Mouse (Mus musculus) heart, adult 11 months (tissue): Measurements from ENCODE around the gene Aoc3.

Source experiments
- DNase-seq: peaks from one replicate; pipeline ENCODE4 v3.0.0; 2022

Aoc3 gene

GRCm38 (mm10) chr11:101330371-101330924 lies at the start of gene Aoc3:
Aoc3 (plus strand) TSS chr11:101330605.
- peak; percentile 97 for DNase-seq

GRCm38 (mm10) chr11:101280837-101281236 lies 49.6 kb upstream of the Aoc3 start:
- DNase-seq, result no peak

- DNase-seq, result no peak
Observed at GRCm38 (mm10) chr11:101282896-101283295, 47.5 kb upstream of the Aoc3 start.

- DNase-seq, result no peak
Observed at GRCm38 (mm10) chr11:101283805-101284204, 46.6 kb upstream of the Aoc3 start.

GRCm38 (mm10) chr11:101287306-101287705 lies 43.1 kb upstream of the Aoc3 start:
- DNase-seq, result peak; percentile 97

- no peak for DNase-seq
Observed at GRCm38 (mm10) chr11:101291231-101291630, 39.2 kb upstream of the Aoc3 start.

- DNase-seq, result peak; percentile 83
Observed at GRCm38 (mm10) chr11:101295191-101295590, 35.2 kb upstream of the Aoc3 start.

GRCm38 (mm10) chr11:101300881-101301280 lies 29.5 kb upstream of the Aoc3 start:
- no peak for DNase-seq

GRCm38 (mm10) chr11:101301299-101302003 lies 29.0 kb upstream of the Aoc3 start:
- no peak for DNase-seq

GRCm38 (mm10) chr11:101302004-101302798 lies 28.2 kb upstream of the Aoc3 start, which contains the start of gene Becn1:
Becn1 (minus strand) TSS chr11:101302286.
- peak; percentile 100 for DNase-seq

GRCm38 (mm10) chr11:101307744-101308143 lies 22.7 kb upstream of the Aoc3 start:
- no peak for DNase-seq

- DNase-seq, result no peak
Observed at GRCm38 (mm10) chr11:101311083-101311482, 19.3 kb upstream of the Aoc3 start.

- DNase-seq, result no peak
Observed at GRCm38 (mm10) chr11:101312150-101312549, 18.3 kb upstream of the Aoc3 start.

GRCm38 (mm10) chr11:101314567-101314966 lies 15.8 kb upstream of the Aoc3 start:
- no peak for DNase-seq

- peak; percentile 75 for DNase-seq
Observed at GRCm38 (mm10) chr11:101315082-101315650, 15.2 kb upstream of the Aoc3 start.

- DNase-seq, result peak; percentile 99
Observed at GRCm38 (mm10) chr11:101315665-101316500, 14.5 kb upstream of the Aoc3 start, which contains the start of gene Psme3. Psme3 (plus strand) TSS chr11:101316213.

GRCm38 (mm10) chr11:101316501-101316917 lies 13.9 kb upstream of the Aoc3 start:
- DNase-seq, result no peak

GRCm38 (mm10) chr11:101323609-101324008 lies 6.8 kb upstream of the Aoc3 start:
- peak; percentile 93 for DNase-seq

- peak; percentile 42 for DNase-seq
Observed at GRCm38 (mm10) chr11:101324763-101325162, 5.6 kb upstream of the Aoc3 start, which contains the start of gene Aoc2. Aoc2 (plus strand) TSS chr11:101325063.

GRCm38 (mm10) chr11:101325201-101325600 lies 5.2 kb upstream of the Aoc3 start:
- DNase-seq, result peak; percentile 92

GRCm38 (mm10) chr11:101326147-101326546 lies 4.3 kb upstream of the Aoc3 start:
- DNase-seq, result peak; percentile 90

- DNase-seq, result peak; percentile 73
Observed at GRCm38 (mm10) chr11:101327311-101327710, 3.1 kb upstream of the Aoc3 start.
